Mouse (Mus musculus) lung, embryonic 15.5 days (tissue): ENCODE results near the gene Bcl7a. TPM values are rescaled to one million over a fixed set of nuclear protein-coding genes. Genes with fewer than 3 reads are reported as not detected.

Experiments used
- ATAC-seq: fragments of 200-750 bp; cut with Nextera tagmentation; 2 replicates; pipeline ENCODE4 v1.8.0; 2017; ENCODE audit warnings: moderate number of reproducible peaks, borderline replicate concordance; ENCODE audit not compliant: low FRiP score, low TSS enrichment; ENCODE audit errors: extremely low read depth
- H3K27ac ChIP-seq: fragments of 300-500 bp; sonication (generic); 2 replicates; pipeline ENCODE4 v1.5.1; 2015; ENCODE audit warnings: moderate library complexity, mild to moderate bottlenecking, inconsistent platforms
- H3K27me3 ChIP-seq: fragments of 300-500 bp; sonication (generic); 2 replicates; pipeline ENCODE4 v1.6.1; 2015; ENCODE audit warnings: inconsistent platforms
- H3K36me3 ChIP-seq: fragments of 300-500 bp; sonication (generic); 2 replicates; pipeline ENCODE4 v1.6.1; 2015; ENCODE audit warnings: inconsistent platforms
- H3K4me1 ChIP-seq: fragments of 300-500 bp; sonication (generic); 2 replicates; pipeline ENCODE4 v1.6.1; 2015; ENCODE audit warnings: inconsistent platforms
- H3K4me2 ChIP-seq: fragments of 300-500 bp; sonication (generic); 2 replicates; pipeline ENCODE4 v1.6.1; 2015; ENCODE audit warnings: inconsistent platforms, mild to moderate bottlenecking, moderate library complexity
- H3K4me3 ChIP-seq: fragments of 300-500 bp; sonication (generic); 2 replicates; pipeline ENCODE4 v1.5.1; 2015; ENCODE audit warnings: mild to moderate bottlenecking, inconsistent platforms
- H3K9ac ChIP-seq: fragments of 300-500 bp; sonication (generic); 2 replicates; pipeline ENCODE4 v1.6.1; 2015; ENCODE audit warnings: inconsistent platforms
- H3K9me3 ChIP-seq: fragments of 300-500 bp; sonication (generic); 2 replicates; pipeline ENCODE4 v1.6.1; 2016; ENCODE audit warnings: inconsistent platforms
- WGBS: fragments of 180-500 bp; shearing (Covaris S2); methylation state at CpG from one replicate; pipeline ENCODE4 v1.1.7; 2015; 5-methylcytosine and 5-hydroxymethylcytosine counted together
- polyA plus RNA-seq: library from polyadenylated mRNA; unstranded; fragments of >200 nt; fragmentation: Nextera tagmentation; extraction: Ambion mirVana; gene quantifications from 2 replicates; pipeline ENCODE4 v1.2.1, GENCODE M21; 2015

The Bcl7a gene
- polyA plus RNA-seq, 1 experiment from 2014 or later, result 24.6 TPM

GRCm38 (mm10) chr5:123404480-123404879, 60.8 kb downstream of the Bcl7a start:
- no peak overlapping the region for H3K27ac ChIP-seq
- no peak overlapping the region for H3K9ac ChIP-seq
- WGBS, result 74% methylated on average over 3 of the region's 3 CpGs
- no peak overlapping the region for H3K4me3 ChIP-seq
- H3K4me2 ChIP-seq, result no peak overlapping the region
- no peaks in the 10 kb centered on the region for H3K36me3 ChIP-seq
- no peaks in the 10 kb centered on the region for H3K9me3 ChIP-seq
- H3K4me1 ChIP-seq, result no peaks in the 10 kb centered on the region; the same call in 1 of the 2 replicates
- no peak for ATAC-seq
- H3K27me3 ChIP-seq, result no peaks in the 10 kb centered on the region

- WGBS, result 58% methylated on average over 2 of the region's 2 CpGs
Observed at GRCm38 (mm10) chr5:123406952-123407351, 63.3 kb downstream of the Bcl7a start.

GRCm38 (mm10) chr5:123408176-123408575, 64.5 kb downstream of the Bcl7a start:
- Histone ChIP-seq H3K4me1 (peaks cover 8% of the 10 kb centered on the region), H3K9me3 (no peaks in the 10 kb centered on the region), H3K27ac (no peak overlapping the region), H3K36me3 (peaks cover 7% of the 10 kb centered on the region; the same call in 1 of the 2 replicates), H3K9ac (no peak overlapping the region), H3K27me3 (no peaks in the 10 kb centered on the region), H3K4me2 (no peak overlapping the region), H3K4me3 (no peak overlapping the region)
- ATAC-seq, result no peak
- WGBS, result 67% methylated on average over 3 of the region's 3 CpGs

More at GRCm38 (mm10) chr5:123406952-123407351, 63.3 kb downstream of the Bcl7a start:
- no peaks in the 10 kb centered on the region for H3K27me3 ChIP-seq
- H3K4me2 ChIP-seq, result no peak overlapping the region
- ATAC-seq, result no peak
- peaks cover 7% of the 10 kb centered on the region; the same call in 1 of the 2 replicates for H3K36me3 ChIP-seq
- H3K9ac ChIP-seq, result no peak overlapping the region
- no peak overlapping the region for H3K4me3 ChIP-seq
- H3K9me3 ChIP-seq, result no peaks in the 10 kb centered on the region
- H3K27ac ChIP-seq, result no peak overlapping the region
- H3K4me1 ChIP-seq, result no peaks in the 10 kb centered on the region; the same call in 1 of the 2 replicates

- 59% methylated on average over 4 of the region's 4 CpGs for WGBS
- Histone ChIP-seq H3K27ac (no peak overlapping the region), H3K27me3 (no peaks in the 10 kb centered on the region), H3K9me3 (no peaks in the 10 kb centered on the region), H3K4me1 (peaks cover 38% of the 10 kb centered on the region), H3K36me3 (peaks cover 7% of the 10 kb centered on the region; the same call in 1 of the 2 replicates), H3K4me2 (no peak overlapping the region), H3K4me3 (no peak overlapping the region), H3K9ac (no peak overlapping the region)
- no peak for ATAC-seq
Observed at GRCm38 (mm10) chr5:123412193-123412592, 68.6 kb downstream of the Bcl7a start.

GRCm38 (mm10) chr5:123413866-123414363, 70.3 kb downstream of the Bcl7a start:
- Histone ChIP-seq H3K9me3 (no peaks in the 10 kb centered on the region), H3K4me2 (no peak overlapping the region), H3K9ac (no peak overlapping the region), H3K4me1 (peaks cover 39% of the 10 kb centered on the region), H3K27me3 (no peaks in the 10 kb centered on the region), H3K36me3 (peaks cover 7% of the 10 kb centered on the region; the same call in 1 of the 2 replicates), H3K27ac (peak overlapping the region; percentile 42; the same call in 1 of the 2 replicates), H3K4me3 (no peak overlapping the region)
- ATAC-seq, result peak; percentile 85; the same call in 1 of the 2 replicates
- WGBS, result 34% methylated on average over 2 of the region's 2 CpGs

GRCm38 (mm10) chr5:123416149-123416548, 72.5 kb downstream of the Bcl7a start:
- H3K4me1 ChIP-seq, result peaks cover 39% of the 10 kb centered on the region
- no peaks in the 10 kb centered on the region for H3K27me3 ChIP-seq
- H3K4me3 ChIP-seq, result no peak overlapping the region
- H3K27ac ChIP-seq, result no peak overlapping the region
- no peak overlapping the region for H3K9ac ChIP-seq
- H3K9me3 ChIP-seq, result no peaks in the 10 kb centered on the region
- ATAC-seq, result no peak
- no peaks in the 10 kb centered on the region; the same call in 1 of the 2 replicates for H3K36me3 ChIP-seq
- 55% methylated on average over 3 of the region's 3 CpGs for WGBS
- H3K4me2 ChIP-seq, result no peak overlapping the region

- 63% methylated on average over 8 of the region's 8 CpGs for WGBS
- H3K4me1 ChIP-seq, result peaks cover 39% of the 10 kb centered on the region
- H3K9me3 ChIP-seq, result no peaks in the 10 kb centered on the region
- no peak overlapping the region for H3K4me2 ChIP-seq
- no peak overlapping the region for H3K9ac ChIP-seq
- H3K4me3 ChIP-seq, result no peak overlapping the region
- no peaks in the 10 kb centered on the region for H3K36me3 ChIP-seq
- ATAC-seq, result no peak
- H3K27ac ChIP-seq, result no peak overlapping the region
- H3K27me3 ChIP-seq, result no peaks in the 10 kb centered on the region
Observed at GRCm38 (mm10) chr5:123416566-123417518, 73.2 kb downstream of the Bcl7a start.

- Histone ChIP-seq H3K4me2 (no peak overlapping the region), H3K36me3 (no peaks in the 10 kb centered on the region), H3K4me1 (peaks cover 3% of the 10 kb centered on the region; the same call in 1 of the 2 replicates), H3K9ac (no peak overlapping the region), H3K9me3 (no peaks in the 10 kb centered on the region), H3K27ac (no peak overlapping the region), H3K27me3 (no peaks in the 10 kb centered on the region), H3K4me3 (no peak overlapping the region)
- no peak for ATAC-seq
- 62% methylated on average over 2 of the region's 2 CpGs for WGBS
Observed at GRCm38 (mm10) chr5:123423885-123424284, 80.3 kb downstream of the Bcl7a start.

Other genes with a start within 250 kb of the Bcl7a start
- 2.7 and 2.8 TPM in 2 replicates for gene Rhof, start 211.1 kb upstream of the Bcl7a start, polyA plus RNA-seq
- gene Setd1b, start 201.6 kb upstream of the Bcl7a start, polyA plus RNA-seq, result 8.7 and 9.2 TPM in 2 replicates
- gene Psmd9, start 174.4 kb upstream of the Bcl7a start, polyA plus RNA-seq, result 85.3 and 88.7 TPM in 2 replicates
- gene Hpd, start 161.1 kb upstream of the Bcl7a start, polyA plus RNA-seq, result 0.72 TPM in 1 of 2 replicates, not detected in the other
- gene Wdr66, start 91.7 kb upstream of the Bcl7a start, polyA plus RNA-seq, result 0.84 and 1.00 TPM in 2 replicates
- gene Mlxip, start 51.0 kb downstream of the Bcl7a start, polyA plus RNA-seq, result 17.1 and 20.6 TPM in 2 replicates
- 0.60 and 0.65 TPM in 2 replicates for gene Lrrc43, start 145.5 kb downstream of the Bcl7a start, polyA plus RNA-seq
- gene Il31, start 145.7 kb downstream of the Bcl7a start, polyA plus RNA-seq, result not detected in 2 replicates
- gene B3gnt4, start 166.6 kb downstream of the Bcl7a start, polyA plus RNA-seq, result 0.40 and 0.54 TPM in 2 replicates
- 109 and 115 TPM in 2 replicates for gene Diablo, start 180.3 kb downstream of the Bcl7a start, polyA plus RNA-seq
- gene Gm49027, start 181.7 kb downstream of the Bcl7a start, polyA plus RNA-seq, result 0.36 and 1.3 TPM in 2 replicates
- gene Vps33a, start 229.2 kb downstream of the Bcl7a start, polyA plus RNA-seq, result 24.1 and 24.7 TPM in 2 replicates